Mouse (Mus musculus): ENCODE measurements at regions not wholly inside any gene's neighbourhood (a gene's known extent, or its start where the extent isn't known, plus 50 kb on each side); places are given as distances from the start of the nearest gene placed in this dataset.
A peak's percentile ranks its signal among the peaks of the same experiment; 100 is the strongest.
"Not testable (repeated sequence)": the region's sequence is repeated elsewhere in the genome, so short reads cannot be mapped to it uniquely, and the experiment has no call there.

DNA sequence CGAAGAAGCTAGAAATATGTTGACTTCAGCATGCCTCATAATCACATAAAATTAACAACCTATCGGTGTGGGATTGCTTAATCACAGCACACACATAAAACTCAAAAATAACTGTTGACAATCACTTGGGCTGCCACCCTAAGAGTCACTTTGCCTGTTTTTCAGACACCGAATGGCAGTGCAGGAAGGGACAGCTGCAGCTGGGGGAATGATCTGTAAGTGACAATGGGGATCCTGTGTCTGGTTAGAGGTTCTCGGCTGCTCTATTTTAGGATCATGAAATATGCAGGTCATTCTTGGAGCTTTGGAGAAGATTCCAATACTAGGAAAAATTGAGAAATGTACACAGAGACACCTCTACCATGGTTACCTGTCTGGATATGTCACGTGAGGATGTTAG is 54.4 kb upstream of the Tcf12 start:
- DNase-seq (ENCODE audit: low spot score) = no peak

DNA sequence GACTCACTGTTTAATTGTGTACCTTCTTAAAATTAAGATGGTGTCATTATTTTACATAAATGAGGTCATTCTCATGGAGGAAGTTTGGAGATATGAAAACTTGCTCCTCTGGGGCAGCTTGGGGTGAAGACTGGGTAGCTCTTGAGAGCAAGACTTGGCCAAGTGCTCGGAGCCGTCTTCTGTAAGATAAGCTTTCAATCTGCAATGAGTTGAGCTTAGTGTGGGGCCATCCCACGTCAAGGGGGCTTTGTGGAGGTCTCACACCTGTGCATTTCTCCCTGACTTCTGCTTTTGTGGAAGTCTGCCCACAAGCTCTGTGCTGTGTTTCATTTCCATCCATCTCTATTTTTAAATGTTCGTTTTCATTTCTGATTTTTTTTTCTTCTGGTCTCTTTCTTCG is 54.9 kb upstream of the Tcf12 start:
- no peak for DNase-seq (ENCODE audit: low spot score)

DNA sequence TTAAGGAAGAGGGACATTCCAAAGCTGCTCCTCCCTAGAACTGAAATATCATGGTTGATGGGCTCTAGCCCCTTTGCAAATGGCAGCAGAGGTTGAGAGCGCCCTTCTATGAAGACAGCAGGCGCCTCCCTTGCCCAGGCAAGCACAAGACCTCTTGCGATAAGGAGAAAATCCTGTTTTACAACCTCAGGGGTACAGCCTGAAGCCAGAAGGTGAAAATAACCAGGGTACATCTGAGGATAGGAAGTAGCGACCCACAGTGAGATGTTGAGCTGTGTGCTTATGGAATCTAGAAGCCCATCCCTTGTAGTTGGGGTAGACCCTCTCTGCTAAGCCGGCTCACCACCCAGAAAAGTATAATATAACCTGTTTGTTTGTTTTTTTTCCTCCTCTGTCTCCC is 57.6 kb upstream of the Tcf12 start:
- DNase-seq (ENCODE audit: low spot score) = no peak

DNA sequence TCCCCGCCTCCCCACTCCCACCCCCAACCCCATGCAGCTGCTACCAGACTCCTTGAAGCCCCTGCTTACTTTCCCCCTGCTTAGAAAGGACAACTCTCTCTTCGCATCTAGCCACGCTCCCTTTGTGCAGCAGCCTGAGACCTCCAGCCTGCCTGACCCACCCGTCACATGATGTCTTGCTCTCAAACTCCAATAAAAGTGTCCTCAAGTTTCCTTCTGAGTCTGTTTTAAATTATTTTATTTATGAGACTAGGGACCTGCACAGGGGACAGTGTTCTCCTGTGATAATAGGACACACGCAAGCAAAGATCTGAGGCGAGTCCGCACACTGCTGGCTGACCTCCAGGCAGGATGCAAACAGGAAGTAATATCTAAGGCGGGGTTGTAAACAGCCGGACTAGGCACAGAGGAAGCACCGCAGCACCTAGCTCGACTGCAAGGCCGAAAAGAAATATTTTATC is 58.1 kb upstream of the Tcf12 start:
- peak; percentile 72 for DNase-seq (ENCODE audit: low spot score)

DNA sequence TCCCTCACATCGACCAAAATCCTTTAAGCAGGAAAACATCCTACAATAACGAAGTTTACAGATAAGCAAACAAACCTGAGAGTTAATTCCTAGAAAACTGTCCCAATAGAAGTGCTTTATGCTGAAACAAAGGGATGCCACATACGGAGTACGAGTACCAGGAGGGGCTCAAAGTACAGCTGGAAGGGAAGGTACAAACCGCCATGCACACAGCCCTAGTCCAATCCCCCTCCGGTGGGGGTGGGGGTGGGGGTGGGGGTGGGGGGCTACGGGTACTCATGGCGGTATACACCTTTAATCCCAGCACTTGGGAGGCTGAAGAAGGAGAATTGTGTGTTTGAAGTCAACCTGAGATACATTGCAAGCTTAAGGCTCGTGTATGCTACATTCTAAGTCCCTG is 58.6 kb upstream of the Tcf12 start:
- no peak for DNase-seq (ENCODE audit: low spot score)

DNA sequence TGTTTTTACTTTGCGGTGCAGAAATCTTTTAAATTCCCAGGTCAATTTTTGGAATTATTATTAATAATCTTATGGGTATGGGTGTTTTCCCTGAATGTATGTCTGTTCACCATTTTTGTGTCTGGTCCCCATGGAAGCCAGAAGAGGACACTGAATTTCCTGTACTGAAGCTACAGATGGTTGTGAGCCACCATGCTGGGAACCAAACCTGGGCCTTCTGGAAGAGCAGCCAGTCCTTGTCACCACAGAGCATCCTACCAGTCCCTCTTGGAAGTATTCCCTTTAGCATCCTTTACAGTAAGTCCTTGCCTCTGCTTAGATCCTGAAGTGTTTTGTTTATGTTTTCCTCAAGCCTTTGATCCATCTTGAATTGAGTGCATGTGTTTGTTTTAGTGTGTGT is 60.7 kb upstream of the Tcf12 start:
- DNase-seq (ENCODE audit: low spot score) = no peak

DNA sequence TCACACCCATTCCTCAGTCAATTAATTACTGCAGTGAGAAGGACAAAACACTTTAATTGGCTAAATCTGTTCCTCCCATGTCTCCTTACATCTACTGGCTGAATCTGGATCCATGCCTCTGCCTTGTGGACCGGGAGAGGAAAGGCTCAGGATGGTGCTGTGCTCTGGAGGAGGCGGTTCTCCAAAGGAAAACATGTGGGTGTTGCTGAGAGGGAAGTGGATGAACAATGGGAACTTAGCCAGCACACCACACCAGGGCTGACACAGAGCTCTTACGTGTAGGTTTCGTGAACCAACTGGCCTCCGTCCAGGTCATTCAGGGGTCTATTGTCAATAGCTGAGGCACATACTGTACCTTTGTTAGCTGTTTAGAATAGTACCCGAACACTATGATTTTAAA is 69.3 kb upstream of the Tcf12 start:
- DNase-seq (ENCODE audit: low spot score) = peak; percentile 44

DNA sequence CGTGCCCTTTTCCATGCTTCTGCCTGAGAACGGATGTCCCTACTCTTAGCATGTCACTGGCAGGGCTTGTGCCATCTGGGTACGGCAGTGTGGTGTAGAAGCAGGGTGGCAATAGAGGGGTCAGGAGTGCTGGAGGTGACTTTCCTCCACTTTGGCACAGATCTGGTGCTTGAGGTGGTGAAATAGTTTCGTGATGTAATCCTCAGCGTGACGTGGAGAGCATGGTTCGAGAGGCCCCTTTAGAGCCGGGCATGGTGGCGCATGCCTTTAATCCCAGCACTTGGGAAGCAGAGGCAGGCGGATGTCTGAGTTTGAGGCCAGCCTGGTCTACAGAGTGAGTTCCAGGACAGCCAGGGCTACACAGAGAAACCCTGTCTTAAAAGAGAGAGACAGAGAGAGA is 71.7 kb upstream of the Tcf12 start:
- DNase-seq (ENCODE audit: low spot score) = no peak

DNA sequence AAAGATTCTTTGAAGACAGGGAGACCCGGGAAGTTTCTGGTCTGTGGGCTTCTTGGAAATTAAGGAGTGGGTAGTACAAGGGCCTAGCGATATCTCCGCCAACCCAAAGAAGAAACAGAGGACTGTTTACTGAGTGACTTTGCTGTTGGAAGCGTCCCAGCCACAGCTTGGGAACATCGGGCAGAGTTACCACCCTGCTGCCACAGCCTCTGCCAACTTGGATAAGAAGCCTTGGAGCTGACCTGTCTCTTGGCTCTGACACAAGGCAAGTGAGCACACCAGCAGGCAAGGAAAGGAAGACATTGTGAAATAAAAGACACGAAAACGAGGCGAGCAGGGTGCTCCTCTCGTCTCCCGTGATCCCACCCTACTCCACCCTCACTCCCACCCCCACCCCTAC is 72.3 kb upstream of the Tcf12 start:
- peak; percentile 40 for DNase-seq (ENCODE audit: low spot score)

DNA sequence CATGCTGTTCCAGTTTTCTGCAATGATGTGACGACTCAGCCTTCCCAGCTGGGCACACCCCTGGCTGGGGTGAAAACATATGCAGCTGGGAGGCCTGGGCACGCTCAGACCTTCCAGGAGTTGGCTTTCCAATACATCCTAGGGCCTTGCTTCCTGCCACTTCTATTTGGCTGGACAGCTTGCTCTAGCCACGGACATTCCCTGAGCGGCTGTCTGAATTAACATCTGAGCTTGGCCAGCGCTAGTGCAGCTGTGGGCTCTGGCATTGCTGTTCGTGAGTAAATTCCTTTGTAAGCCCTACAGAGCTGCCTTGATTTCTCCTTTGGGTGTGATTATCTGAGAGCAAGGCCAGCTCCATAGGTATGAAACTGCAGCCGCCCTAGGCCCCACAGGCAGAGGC is 78.2 kb upstream of the Tcf12 start:
- no peak for DNase-seq (ENCODE audit: low spot score)

DNA sequence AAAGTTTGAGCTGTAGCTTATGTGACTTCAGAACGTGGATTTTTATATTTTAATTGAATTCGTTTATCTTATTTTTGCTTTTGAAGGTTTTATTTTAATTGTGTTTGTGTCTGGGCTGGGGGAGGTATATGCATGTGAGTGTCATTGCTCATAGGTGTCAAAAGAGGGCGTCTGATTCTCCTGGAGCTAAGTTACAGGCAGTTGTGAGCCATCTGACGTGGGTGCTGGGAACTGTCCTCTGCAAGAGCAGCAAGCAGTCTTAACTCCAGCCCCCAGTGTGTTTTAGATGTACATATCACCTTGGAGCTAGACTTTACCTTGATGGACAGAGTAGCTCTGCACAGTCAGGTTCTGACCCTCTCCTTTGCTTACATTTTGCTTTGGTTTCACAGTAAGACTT is 79.0 kb upstream of the Tcf12 start:
- DNase-seq (ENCODE audit: low spot score) = no peak

DNA sequence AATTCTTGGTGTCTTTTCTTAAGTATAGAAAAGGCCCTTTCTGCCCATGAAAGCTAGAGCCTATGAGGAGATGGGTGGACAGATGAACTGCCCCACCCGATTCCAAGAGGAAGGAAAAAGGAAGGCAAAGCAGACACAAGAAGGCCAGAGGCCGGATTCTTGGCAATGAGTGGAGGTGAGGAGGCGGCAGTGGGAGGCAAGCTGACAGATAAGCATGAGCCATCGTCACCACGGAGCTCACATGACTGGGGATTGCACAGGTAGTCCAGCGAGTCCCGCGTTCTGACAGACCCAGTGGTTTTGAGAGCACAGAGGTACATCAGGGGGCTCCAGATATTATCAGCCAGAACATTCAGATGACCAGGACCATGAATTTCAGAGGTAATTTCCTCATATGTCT is 79.4 kb upstream of the Tcf12 start:
- no peak for DNase-seq (ENCODE audit: low spot score)

DNA sequence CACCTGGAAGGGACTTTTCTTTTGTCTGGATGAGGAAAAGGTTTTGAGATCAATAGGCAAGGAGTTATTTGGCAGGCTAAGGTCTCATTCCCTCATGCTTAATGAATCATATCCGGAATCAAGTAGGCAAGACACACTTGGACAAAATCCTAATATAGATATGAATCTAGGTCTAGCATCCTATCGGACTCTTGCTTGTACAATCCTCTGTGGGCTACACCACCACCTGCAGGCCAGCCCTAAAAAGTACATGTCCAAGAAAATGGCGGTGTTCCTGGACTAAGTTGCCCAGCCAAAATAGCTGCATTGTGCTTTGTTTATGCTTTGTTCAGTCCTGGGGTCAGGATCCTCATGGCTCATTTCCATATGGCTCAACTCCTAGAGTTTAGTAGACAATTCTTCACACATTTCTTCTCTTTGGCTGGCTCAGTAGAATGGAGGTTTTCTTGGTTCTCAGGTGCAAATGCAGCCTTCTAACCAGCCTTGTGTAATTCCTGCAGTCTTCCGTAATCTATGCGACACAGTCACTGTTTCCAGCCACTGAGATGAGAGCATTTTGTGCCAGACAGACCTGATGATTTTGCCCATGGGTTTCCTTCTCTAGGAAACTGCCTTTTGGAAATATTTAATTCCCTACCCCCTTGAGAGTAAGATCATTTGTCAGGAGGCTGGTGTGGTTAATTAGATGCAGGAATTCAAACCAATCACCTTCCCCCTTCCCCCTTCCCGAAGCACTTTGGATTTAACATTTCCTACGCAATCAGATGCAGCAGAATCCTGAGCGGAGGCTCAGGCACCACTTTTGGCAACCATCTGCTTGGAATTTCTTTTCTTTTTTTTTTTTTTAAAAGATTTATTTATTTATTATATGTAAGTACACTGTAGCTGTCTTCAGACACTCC is 80.6 kb upstream of the Tcf12 start:
- peak; percentile 68 for DNase-seq (ENCODE audit: low spot score)

DNA sequence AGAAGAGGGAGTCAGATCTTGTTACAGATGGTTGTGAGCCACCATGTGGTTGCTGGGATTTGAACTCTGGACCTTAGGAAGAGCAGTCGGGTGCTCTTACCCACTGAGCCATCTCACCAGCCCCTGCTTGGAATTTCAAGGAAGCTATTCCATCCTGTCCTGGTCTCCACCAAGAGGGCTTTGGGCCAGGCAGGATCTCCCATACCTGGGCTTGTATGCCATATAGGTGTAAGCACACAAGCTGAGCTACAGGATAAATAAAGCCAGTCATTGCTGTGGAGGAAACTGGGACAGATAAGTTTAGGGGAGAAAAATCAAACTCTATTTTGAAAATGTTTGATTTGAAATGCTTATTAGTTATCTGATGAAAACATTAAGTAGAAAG is 81.3 kb upstream of the Tcf12 start:
- not testable (repeated sequence) for DNase-seq (ENCODE audit: low spot score)

DNA sequence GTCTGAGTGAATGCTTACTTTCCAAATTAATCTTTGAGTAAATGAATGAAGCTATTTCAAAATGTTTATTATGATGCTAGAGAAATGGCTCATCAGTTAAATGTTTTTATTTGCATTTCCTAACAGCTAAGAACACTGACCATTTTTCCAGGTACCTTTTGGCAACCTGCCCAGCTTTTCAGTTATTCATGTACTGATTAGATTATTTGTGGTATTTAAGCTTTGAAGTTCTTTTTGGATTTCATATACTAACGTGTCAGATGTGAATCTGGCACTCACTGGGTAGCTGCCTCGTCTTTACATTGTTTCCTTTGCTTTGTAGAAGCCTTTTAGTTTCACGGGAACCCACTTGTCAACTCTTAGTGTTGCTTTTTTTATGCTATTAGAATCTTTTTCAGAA is 79.3 kb upstream of the Zfp280d start:
- no peak for DNase-seq (ENCODE audit: low spot score)

DNA sequence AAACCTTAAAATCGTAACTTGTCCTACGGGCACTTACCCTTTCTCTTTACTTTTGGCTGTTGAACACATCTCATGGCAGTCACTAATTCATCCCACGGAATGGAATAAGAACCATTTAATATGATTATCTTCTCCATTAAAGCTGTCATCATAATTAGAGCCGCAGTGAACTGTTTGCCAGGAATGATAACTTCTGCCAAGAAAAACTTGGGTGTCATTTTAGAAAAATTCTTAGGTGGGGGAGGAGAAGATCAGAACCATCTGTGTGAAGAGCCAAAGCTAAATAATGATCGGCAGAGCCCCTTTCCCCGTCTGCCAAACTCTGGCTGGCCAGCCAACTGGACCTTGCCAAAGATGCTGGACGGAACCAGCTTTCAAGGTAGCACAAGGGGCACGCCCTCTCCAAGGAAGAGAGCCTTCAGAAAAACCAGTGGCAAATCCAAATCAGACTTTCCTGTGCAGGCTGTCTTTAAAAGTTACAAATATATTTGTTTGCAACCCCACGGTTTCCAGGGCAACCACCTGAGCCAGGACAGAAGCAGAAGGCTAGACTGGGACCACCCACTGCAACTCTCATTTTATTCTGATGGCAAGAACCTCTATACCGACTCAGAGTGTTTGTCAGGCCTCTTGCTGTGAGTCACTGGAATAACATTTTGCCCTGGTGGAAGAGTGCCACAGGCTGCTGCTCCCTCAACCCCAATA is 77.9 kb upstream of the Zfp280d start:
- peak; percentile 27 for DNase-seq (ENCODE audit: low spot score)

DNA sequence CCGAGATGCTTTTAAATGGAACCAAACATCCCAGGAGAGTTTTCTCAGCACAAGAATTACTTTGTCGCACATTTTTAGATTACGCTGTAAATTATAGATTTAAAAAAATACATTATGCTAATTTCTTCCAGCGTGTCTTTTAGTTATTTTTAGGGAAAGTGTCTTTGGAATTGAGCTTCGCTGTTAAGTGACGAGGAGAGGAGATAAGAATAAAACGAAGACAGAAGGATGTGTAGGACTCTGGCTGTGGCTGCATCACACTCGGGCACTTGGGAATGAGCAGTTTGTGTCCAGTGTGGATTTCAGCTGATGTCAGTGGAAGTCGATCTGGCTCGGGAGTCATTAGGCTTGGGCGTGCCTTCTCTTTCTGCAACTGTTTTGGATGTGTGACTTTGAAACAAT is 77.3 kb upstream of the Zfp280d start:
- peak; percentile 16 for DNase-seq (ENCODE audit: low spot score)

DNA sequence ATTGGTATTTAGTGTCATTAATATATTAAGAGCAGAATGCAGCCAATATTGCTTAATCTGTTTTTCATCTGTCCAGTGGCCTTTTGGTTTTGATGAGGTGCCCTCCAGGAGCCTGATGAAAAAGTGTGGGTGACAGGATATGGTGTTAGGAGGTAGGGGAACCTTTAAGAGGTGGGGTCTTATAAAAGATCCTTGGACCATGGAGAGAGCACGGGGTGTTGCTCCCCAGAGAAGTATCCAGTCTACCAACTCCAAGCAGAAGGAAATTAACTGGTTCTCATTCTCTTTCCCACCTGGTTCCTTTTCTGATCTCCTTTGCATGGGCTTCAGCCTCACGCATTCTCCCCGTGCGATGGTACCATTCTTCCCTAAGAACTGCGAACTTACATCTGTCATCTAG is 75.7 kb upstream of the Zfp280d start:
- DNase-seq (ENCODE audit: low spot score) = no peak

DNA sequence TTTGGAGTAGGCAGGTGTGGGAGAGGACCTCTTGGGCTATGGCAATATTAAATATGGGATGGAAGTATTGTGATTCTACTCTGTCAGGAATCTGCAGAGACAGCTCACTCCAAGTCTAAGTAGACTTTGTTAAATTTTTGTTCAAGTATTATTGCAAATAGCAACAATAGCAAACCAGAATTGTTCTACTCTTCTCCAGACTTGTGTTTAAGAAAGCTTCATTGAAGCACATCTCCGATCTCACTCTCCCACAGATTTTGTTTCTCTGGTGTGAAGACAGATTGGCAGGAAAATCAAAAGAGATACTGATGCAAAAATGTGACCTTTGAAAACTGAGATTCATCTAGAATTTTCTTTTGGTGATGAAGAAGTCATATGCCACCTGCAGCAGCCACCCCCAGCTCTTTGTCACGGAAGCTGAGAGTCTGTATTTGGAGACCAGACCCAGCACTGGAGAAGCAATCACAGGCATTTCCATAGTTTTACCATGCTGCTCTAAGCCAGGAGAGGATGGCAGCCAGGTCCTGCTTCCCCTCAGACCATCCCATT is 70.2 kb upstream of the Zfp280d start:
- no peak for DNase-seq (ENCODE audit: low spot score)

DNA sequence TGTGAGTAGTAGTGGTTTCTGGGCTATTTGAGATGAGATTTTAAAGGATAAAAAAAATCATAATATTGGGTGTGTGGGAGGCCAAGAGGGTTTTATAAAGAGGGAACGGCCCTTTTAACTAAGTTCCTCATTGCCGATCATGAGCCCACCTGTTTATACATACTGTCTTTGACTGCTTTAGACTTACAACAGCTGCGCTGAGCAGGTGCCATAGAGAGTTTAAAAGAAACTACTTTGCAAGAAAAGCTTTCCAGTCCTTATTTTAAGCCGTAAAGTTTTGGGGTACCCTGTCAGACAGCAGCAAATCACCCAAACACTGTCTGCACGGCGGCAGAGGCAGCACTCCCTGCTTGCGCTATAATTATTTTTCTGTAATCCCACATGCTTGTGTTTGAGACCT is 68.8 kb upstream of the Zfp280d start:
- DNase-seq (ENCODE audit: low spot score) = no peak

DNA sequence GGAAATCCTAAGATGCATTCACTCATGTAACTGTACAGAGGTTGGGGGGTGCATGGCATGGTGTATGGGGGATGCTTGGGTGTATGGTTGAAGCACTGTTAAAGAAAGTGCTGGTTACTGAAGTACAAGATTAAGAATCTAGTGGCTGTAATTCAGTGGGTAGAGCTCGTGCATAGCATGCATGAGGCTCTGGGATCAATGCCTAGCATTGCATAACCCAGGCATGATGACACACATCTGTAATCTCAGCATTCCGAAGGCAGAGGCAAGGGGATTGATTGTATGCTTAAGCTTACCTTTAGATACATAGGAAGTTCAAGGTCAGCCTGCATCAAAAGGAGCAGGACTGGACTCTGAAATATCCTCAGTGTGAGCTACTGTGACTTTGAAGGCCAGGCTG is 67.7 kb upstream of the Zfp280d start:
- DNase-seq (ENCODE audit: low spot score) = peak; percentile 19

DNA sequence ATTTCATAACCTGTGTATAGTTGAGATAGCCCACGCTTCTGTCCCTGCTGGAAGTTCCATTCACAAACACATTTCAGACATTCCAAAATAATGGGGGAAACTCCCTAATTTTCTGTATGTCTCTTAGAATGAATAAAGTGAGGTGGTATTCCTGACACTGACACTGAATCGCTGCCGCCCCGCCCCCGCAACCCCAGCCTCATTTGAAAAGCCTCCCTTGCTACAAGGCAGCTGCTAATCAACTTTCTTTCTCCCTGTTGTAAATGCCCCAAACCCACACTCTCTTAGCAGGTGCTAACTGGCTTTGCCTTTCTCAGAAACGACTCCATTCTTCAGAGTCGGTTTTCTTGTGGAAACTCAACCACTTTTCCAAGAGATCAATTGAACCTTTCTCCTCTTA is 66.4 kb upstream of the Zfp280d start:
- no peak for DNase-seq (ENCODE audit: low spot score)
